Mouse (Mus musculus): Measurements from ENCODE around the gene Prdx5. TPM values are rescaled to one million over a fixed set of nuclear protein-coding genes. Genes with fewer than 3 reads are reported as not detected.
A peak's percentile ranks its signal among the peaks of the same experiment; 100 is the strongest.

Gene Prdx5
- polyA plus RNA-seq, 1 experiment from 2014 or later = 200 TPM

DNA sequence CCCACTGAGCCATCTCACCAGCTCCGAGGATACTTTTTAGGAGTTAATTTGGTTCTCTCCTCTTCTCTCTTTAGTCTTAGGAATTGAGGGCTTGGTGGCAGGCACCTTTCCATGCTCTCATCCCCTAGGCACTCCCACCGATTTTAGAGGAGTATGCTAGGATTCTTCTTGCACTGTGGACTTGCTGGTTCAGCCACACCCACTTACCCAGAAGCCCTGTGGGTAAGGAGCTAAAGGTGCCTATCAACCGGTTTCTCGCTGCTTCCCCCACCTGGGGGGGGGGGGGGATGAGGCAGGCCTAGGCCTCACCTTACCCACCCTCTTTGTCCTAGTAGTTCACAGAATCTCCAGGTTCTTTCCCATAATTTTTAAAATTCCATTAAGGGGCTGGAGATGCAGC, 37.8 kb upstream of the Prdx5 start:
- ATAC-seq (ENCODE audit: low FRiP score) = no peak
- H3K4me2 ChIP-seq (replicated peaks) = no peak overlapping the region
- peaks cover 20% of the 10 kb centered on the region for H3K4me1 ChIP-seq
- WGBS = 44% methylated on average over 4 of the region's 4 CpGs
- H3K27ac ChIP-seq = no peak overlapping the region
- H3K9ac ChIP-seq = no peak overlapping the region
- no peaks in the 10 kb centered on the region for H3K27me3 ChIP-seq
- H3K36me3 ChIP-seq = no peaks in the 10 kb centered on the region; the same call in 1 of the 2 replicates
- no peak overlapping the region for H3K4me3 ChIP-seq
- H3K9me3 ChIP-seq (replicated peaks) = no peaks in the 10 kb centered on the region

DNA sequence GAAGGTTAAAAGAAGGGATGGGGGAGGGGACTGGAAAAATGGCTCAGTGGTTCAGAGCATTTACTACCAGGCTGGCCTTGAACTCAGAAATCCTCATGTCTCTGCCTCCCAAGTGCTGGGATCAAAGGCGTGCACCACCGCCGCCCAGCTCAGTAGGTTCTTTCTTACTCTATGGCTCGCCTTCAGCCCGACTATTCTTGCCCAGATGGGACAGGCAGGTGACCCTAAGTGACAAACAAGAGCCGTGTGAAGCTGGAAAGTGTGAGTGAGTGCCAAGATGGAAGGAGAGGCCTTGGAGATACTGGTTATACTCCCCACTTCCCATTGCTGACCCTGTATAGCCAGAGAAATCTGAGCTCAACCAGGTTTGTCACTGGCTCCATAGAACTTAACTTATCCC, 33.8 kb upstream of the Prdx5 start:
- Histone ChIP-seq H3K4me3 (no peak overlapping the region), H3K9ac (no peak overlapping the region), H3K36me3 (no peaks in the 10 kb centered on the region; the same call in 1 of the 2 replicates), H3K27ac (no peak overlapping the region), H3K4me2 (replicated peaks) (no peak overlapping the region), H3K27me3 (no peaks in the 10 kb centered on the region), H3K9me3 (replicated peaks) (no peaks in the 10 kb centered on the region), H3K4me1 (peaks cover 29% of the 10 kb centered on the region)
- ATAC-seq (ENCODE audit: low FRiP score) = no peak
- 92% methylated on average over 6 of the region's 6 CpGs for WGBS

GRCm38 (mm10) chr19:6942764-6943163, 32.9 kb upstream of the Prdx5 start:
- Histone ChIP-seq H3K4me1 (peaks cover 33% of the 10 kb centered on the region), H3K9ac (peak overlapping the region; percentile 90), H3K4me2 (replicated peaks) (peak overlapping the region; percentile 99), H3K9me3 (replicated peaks) (no peaks in the 10 kb centered on the region), H3K4me3 (peak overlapping the region; percentile 85), H3K36me3 (no peaks in the 10 kb centered on the region), H3K27ac (peak overlapping the region; percentile 94), H3K27me3 (peaks cover 2% of the 10 kb centered on the region; the same call in 1 of the 2 replicates)
- WGBS = 30% methylated on average over 5 of the region's 5 CpGs
- no peak for ATAC-seq (ENCODE audit: low FRiP score)

- peak; percentile 84 for ATAC-seq (ENCODE audit: low FRiP score)
- WGBS = under 1% methylated on average over 27 of the region's 27 CpGs
- peaks cover 2% of the 10 kb centered on the region; the same call in 1 of the 2 replicates for H3K27me3 ChIP-seq
- peak within 1 kb of the TSS; percentile 99 for H3K4me2 ChIP-seq (replicated peaks)
- peak within 1 kb of the TSS; percentile 85 for H3K4me3 ChIP-seq
- H3K9ac ChIP-seq = peak within 1 kb of the TSS; percentile 90
- H3K27ac ChIP-seq = peak within 1 kb of the TSS; percentile 94
- no peaks in the 10 kb centered on the region for H3K36me3 ChIP-seq
- peaks cover 33% of the 10 kb centered on the region for H3K4me1 ChIP-seq
- no peaks in the 10 kb centered on the region for H3K9me3 ChIP-seq (replicated peaks)
These were observed 32.4 kb upstream of the Prdx5 start, which contains the start of gene Gpr137 for GRCm38 (mm10) chr19:6942249-6942691. TSS of gene Gpr137 (minus strand) at chr19:6942480.

GRCm38 (mm10) chr19:6941372-6942248, 31.7 kb upstream of the Prdx5 start, which contains the start of gene Bad:
TSS of gene Bad (plus strand) at chr19:6941861.
- H3K27ac ChIP-seq = peak within 1 kb of the TSS; percentile 94
- H3K4me3 ChIP-seq = peak within 1 kb of the TSS; percentile 85
- H3K27me3 ChIP-seq = peaks cover 2% of the 10 kb centered on the region
- H3K4me1 ChIP-seq = peaks cover 33% of the 10 kb centered on the region
- H3K9ac ChIP-seq = peak within 1 kb of the TSS; percentile 90
- no peaks in the 10 kb centered on the region for H3K9me3 ChIP-seq (replicated peaks)
- peak; percentile 84 for ATAC-seq (ENCODE audit: low FRiP score)
- no peaks in the 10 kb centered on the region for H3K36me3 ChIP-seq
- H3K4me2 ChIP-seq (replicated peaks) = peak within 1 kb of the TSS; percentile 99
- WGBS = under 1% methylated on average over 83 of the region's 83 CpGs

GRCm38 (mm10) chr19:6940396-6941351, 30.8 kb upstream of the Prdx5 start:
- ATAC-seq (ENCODE audit: low FRiP score) = peak; percentile 42
- Histone ChIP-seq H3K27ac (peak overlapping the region; percentile 94), H3K9ac (peak overlapping the region; percentile 90), H3K4me3 (peak overlapping the region; percentile 85), H3K4me1 (peaks cover 33% of the 10 kb centered on the region), H3K4me2 (replicated peaks) (peak overlapping the region; percentile 99), H3K27me3 (peaks cover 11% of the 10 kb centered on the region), H3K36me3 (no peaks in the 10 kb centered on the region), H3K9me3 (replicated peaks) (no peaks in the 10 kb centered on the region)
- 22% methylated on average over 29 of the region's 29 CpGs for WGBS

DNA sequence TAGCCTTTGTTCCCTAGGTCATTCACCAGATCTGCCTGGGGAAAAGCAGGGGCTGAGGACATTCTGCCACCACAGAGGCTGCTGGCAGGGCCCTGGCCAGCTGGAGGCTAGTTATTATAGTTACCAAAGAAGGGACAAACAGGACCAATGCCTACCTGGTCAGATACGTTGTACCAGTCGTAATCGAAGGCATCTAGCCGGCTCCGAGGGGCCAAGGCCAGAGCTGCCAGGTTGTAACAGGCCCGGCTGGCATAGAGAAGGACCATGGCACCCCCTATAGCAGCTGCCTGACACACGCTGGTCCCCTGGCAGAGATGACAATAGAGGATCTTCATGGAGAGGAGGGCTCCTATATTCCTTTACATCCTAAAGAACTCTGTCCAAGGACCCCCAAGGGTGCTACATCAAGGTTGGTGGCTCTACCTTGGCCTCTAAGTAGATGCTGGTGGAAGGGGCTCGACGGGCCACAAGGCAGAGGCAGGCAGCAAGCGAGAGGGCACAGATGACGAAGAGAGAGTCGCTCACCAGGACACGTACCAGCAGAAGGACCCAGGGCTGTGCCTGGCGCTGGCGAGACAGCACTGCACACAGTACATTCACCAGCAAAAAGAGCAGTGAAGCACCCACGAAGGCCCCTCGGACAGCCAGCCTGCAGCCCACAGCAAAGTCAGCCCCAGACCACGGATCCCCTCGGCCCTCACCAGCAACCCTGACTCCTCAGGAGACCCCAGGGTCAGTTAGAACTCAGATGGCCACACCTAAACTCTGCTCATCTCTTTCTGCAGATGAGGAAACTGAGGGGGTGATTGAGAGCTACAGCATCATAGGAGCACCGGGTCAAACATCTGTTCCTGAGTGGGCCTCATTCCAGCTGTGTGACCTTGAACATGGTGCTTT, 29.4 kb upstream of the Prdx5 start:
- Histone ChIP-seq H3K9me3 (replicated peaks) (no peaks in the 10 kb centered on the region), H3K4me2 (replicated peaks) (peak overlapping the region; percentile 99), H3K4me3 (no peak overlapping the region), H3K27me3 (peaks cover 24% of the 10 kb centered on the region), H3K9ac (peak overlapping the region; percentile 38), H3K4me1 (peaks cover 35% of the 10 kb centered on the region), H3K27ac (no peak overlapping the region), H3K36me3 (no peaks in the 10 kb centered on the region)
- 86% methylated on average over 20 of the region's 20 CpGs for WGBS
- no peak for ATAC-seq (ENCODE audit: low FRiP score)

GRCm38 (mm10) chr19:6937541-6938465, 27.9 kb upstream of the Prdx5 start:
- Histone ChIP-seq H3K4me2 (replicated peaks) (no peak overlapping the region), H3K36me3 (no peaks in the 10 kb centered on the region), H3K4me1 (peaks cover 43% of the 10 kb centered on the region)

GRCm38 (mm10) chr19:6936299-6936698, 26.4 kb upstream of the Prdx5 start:
- Histone ChIP-seq H3K27ac (no peak overlapping the region), H3K9me3 (replicated peaks) (no peaks in the 10 kb centered on the region), H3K4me2 (replicated peaks) (no peak overlapping the region), H3K4me1 (peaks cover 40% of the 10 kb centered on the region), H3K27me3 (peaks cover 54% of the 10 kb centered on the region), H3K9ac (no peak overlapping the region), H3K36me3 (no peaks in the 10 kb centered on the region), H3K4me3 (no peak overlapping the region)
- ATAC-seq (ENCODE audit: low FRiP score) = no peak
- 19% methylated on average over 3 of the region's 3 CpGs for WGBS

More at GRCm38 (mm10) chr19:6937541-6938465, 27.9 kb upstream of the Prdx5 start:
- H3K27ac ChIP-seq = no peak overlapping the region
- H3K4me3 ChIP-seq = no peak overlapping the region
- peaks cover 39% of the 10 kb centered on the region for H3K27me3 ChIP-seq
- H3K9ac ChIP-seq = no peak overlapping the region
- ATAC-seq (ENCODE audit: low FRiP score) = no peak
- WGBS = 77% methylated on average over 16 of the region's 16 CpGs
- H3K9me3 ChIP-seq (replicated peaks) = no peaks in the 10 kb centered on the region

- H3K9ac ChIP-seq = peak within 1 kb of the TSS; percentile 56
- no peak within 1 kb of the TSS for H3K27ac ChIP-seq
- ATAC-seq (ENCODE audit: low FRiP score) = peak; percentile 10; the same call in 1 of the 2 replicates
- H3K36me3 ChIP-seq = no peaks in the 10 kb centered on the region
- peak within 1 kb of the TSS; percentile 32 for H3K4me3 ChIP-seq
- peak within 1 kb of the TSS; percentile 54 for H3K4me2 ChIP-seq (replicated peaks)
- 8% methylated on average over 23 of the region's 23 CpGs for WGBS
- H3K27me3 ChIP-seq = peaks cover 70% of the 10 kb centered on the region
- peaks cover 23% of the 10 kb centered on the region for H3K4me1 ChIP-seq
- H3K9me3 ChIP-seq (replicated peaks) = no peaks in the 10 kb centered on the region
These were observed 24.5 kb upstream of the Prdx5 start, which contains the start of gene Kcnk4 for GRCm38 (mm10) chr19:6934195-6934977. TSS of gene Kcnk4 (minus strand) at chr19:6934515.

Data from hindbrain, embryonic 12.5 days (tissue).